Mouse (Mus musculus) C2C12 (cell line): ENCODE data around the gene Sh3bgrl.

Experiments
- CTCF ChIP-seq: IDR thresholded peaks from one replicate; pipeline ENCODE4 v1.5.1; 2011; ENCODE audit not compliant: control insufficient read depth, insufficient read depth, insufficient read length
- FOSL1 ChIP-seq: IDR thresholded peaks from one replicate; pipeline ENCODE4 v1.8.0; 2011; ENCODE audit warnings: mild to moderate bottlenecking, low read length; ENCODE audit not compliant: poor library complexity, insufficient read depth, severe bottlenecking
- MAX ChIP-seq: IDR thresholded peaks from one replicate; pipeline ENCODE4 v1.6.1; 2011; ENCODE audit warnings: mild to moderate bottlenecking, control low read depth
- MYOD1 ChIP-seq: IDR thresholded peaks from one replicate; pipeline ENCODE4 v1.6.1; 2011; ENCODE audit warnings: low read depth; ENCODE audit not compliant: control insufficient read depth, insufficient read length
- MYOG ChIP-seq: IDR thresholded peaks from one replicate; pipeline ENCODE4 v1.6.1; 2011; ENCODE audit not compliant: control insufficient read depth, insufficient read length; ENCODE audit errors: extremely low read depth
- USF1 ChIP-seq: IDR thresholded peaks from one replicate; pipeline ENCODE4 v1.6.1; 2011; ENCODE audit warnings: low read depth, mild to moderate bottlenecking, control low read depth, moderate library complexity

DNA sequence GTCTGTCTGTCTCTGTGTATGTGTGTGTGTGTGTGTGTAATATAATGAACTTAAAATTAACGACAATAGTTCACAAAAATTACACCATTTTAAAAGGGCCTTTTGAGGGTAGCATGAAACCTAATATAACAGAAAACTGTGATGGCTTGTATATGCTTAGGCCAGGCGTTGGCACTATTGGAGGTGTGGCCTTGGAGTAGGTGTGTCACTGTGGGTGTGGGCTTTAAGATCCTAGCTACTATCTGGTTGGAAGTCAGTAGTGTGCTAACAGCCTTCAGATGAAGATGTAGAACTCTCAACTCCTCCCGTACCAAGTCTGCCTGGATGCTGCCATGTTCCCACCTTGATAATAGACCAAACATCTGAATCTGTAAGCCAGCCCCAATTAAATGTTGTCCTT lies 23.4 kb upstream of the Sh3bgrl start:
- TF ChIP-seq MYOG (no peak), CTCF (no peak), USF1 (no peak), MAX (no peak), FOSL1 (no peak), MYOD1 (no peak)
